Mouse (Mus musculus): Measurements from ENCODE around the gene Ppp2r5b. TPM values are rescaled to one million over a fixed set of nuclear protein-coding genes. Genes with fewer than 3 reads are reported as not detected.
A peak's percentile ranks its signal among the peaks of the same experiment; 100 is the strongest.

Ppp2r5b gene
- polyA plus RNA-seq, 1 experiment, result 25.3 TPM

- TF ChIP-seq FOSL1 (IDR thresholded peaks at IDR 0.05; ENCODE audit: insufficient read depth, low read length, poor library complexity, severe bottlenecking), result no peak
- no peak for TF ChIP-seq MYOG (IDR thresholded peaks at IDR 0.05; ENCODE audit: control insufficient read depth, extremely low read depth, insufficient read length)
- no peak for TF ChIP-seq USF1 (IDR thresholded peaks at IDR 0.05; ENCODE audit: low read depth)
- no peak for TF ChIP-seq MYOD1 (IDR thresholded peaks at IDR 0.05; ENCODE audit: control insufficient read depth, insufficient read length, low read depth)
- no peak for TF ChIP-seq MAX (IDR thresholded peaks at IDR 0.05)
- TF ChIP-seq CEBPB (IDR thresholded peaks at IDR 0.05; ENCODE audit: low read depth), result no peak
- TF ChIP-seq CTCF (IDR thresholded peaks at IDR 0.05; ENCODE audit: control insufficient read depth, insufficient read depth, insufficient read length), result no peak
- H3K27me3 ChIP-seq (ENCODE audit: control insufficient read depth, insufficient read depth, insufficient read length), result no peaks in the 10 kb centered on the region
- no peak overlapping the region for H3K4me3 ChIP-seq (ENCODE audit: insufficient read depth, poor library complexity, severe bottlenecking)
- no peak overlapping the region for H3ac ChIP-seq (ENCODE audit: control insufficient read depth, insufficient read length, low read depth)
- peaks cover 70% of the 10 kb centered on the region for H3K79me3 ChIP-seq (ENCODE audit: low read depth)
- H3K79me2 ChIP-seq (ENCODE audit: control insufficient read depth, insufficient read depth), result peaks cover 94% of the 10 kb centered on the region
- peaks cover 65% of the 10 kb centered on the region for H3K36me3 ChIP-seq (ENCODE audit: control insufficient read depth, insufficient read depth)
Measured at GRCm38 (mm10) chr19:6280554-6280953, 44.9 kb upstream of the Ppp2r5b start.

- Histone ChIP-seq H3K27me3 (ENCODE audit: control insufficient read depth, insufficient read depth, insufficient read length) (no peaks in the 10 kb centered on the region), H3K36me3 (ENCODE audit: control insufficient read depth, insufficient read depth) (peaks cover 56% of the 10 kb centered on the region), H3K4me3 (ENCODE audit: insufficient read depth, poor library complexity, severe bottlenecking) (no peak overlapping the region), H3K79me2 (ENCODE audit: control insufficient read depth, insufficient read depth) (peaks cover 85% of the 10 kb centered on the region), H3K79me3 (ENCODE audit: low read depth) (peaks cover 64% of the 10 kb centered on the region), H3ac (ENCODE audit: control insufficient read depth, insufficient read length, low read depth) (no peak overlapping the region)
- TF ChIP-seq MAX (IDR thresholded peaks at IDR 0.05) (no peak), CTCF (IDR thresholded peaks at IDR 0.05; ENCODE audit: control insufficient read depth, insufficient read depth, insufficient read length) (no peak), MYOD1 (IDR thresholded peaks at IDR 0.05; ENCODE audit: control insufficient read depth, insufficient read length, low read depth) (no peak), CEBPB (IDR thresholded peaks at IDR 0.05; ENCODE audit: low read depth) (no peak), FOSL1 (IDR thresholded peaks at IDR 0.05; ENCODE audit: insufficient read depth, low read length, poor library complexity, severe bottlenecking) (no peak), USF1 (IDR thresholded peaks at IDR 0.05; ENCODE audit: low read depth) (no peak), MYOG (IDR thresholded peaks at IDR 0.05; ENCODE audit: control insufficient read depth, extremely low read depth, insufficient read length) (no peak)
Measured at GRCm38 (mm10) chr19:6279481-6280144, 43.9 kb upstream of the Ppp2r5b start.

GRCm38 (mm10) chr19:6278439-6279073, 42.9 kb upstream of the Ppp2r5b start:
- Histone ChIP-seq H3K4me3 (ENCODE audit: insufficient read depth, poor library complexity, severe bottlenecking) (peak overlapping the region; percentile 21), H3K79me3 (ENCODE audit: low read depth) (peaks cover 56% of the 10 kb centered on the region), H3K27me3 (ENCODE audit: control insufficient read depth, insufficient read depth, insufficient read length) (no peaks in the 10 kb centered on the region), H3ac (ENCODE audit: control insufficient read depth, insufficient read length, low read depth) (peak overlapping the region; percentile 70), H3K36me3 (ENCODE audit: control insufficient read depth, insufficient read depth) (peaks cover 47% of the 10 kb centered on the region), H3K79me2 (ENCODE audit: control insufficient read depth, insufficient read depth) (peaks cover 75% of the 10 kb centered on the region)
- no peak for TF ChIP-seq CTCF (IDR thresholded peaks at IDR 0.05; ENCODE audit: control insufficient read depth, insufficient read depth, insufficient read length)
- no peak for TF ChIP-seq MAX (IDR thresholded peaks at IDR 0.05)
- no peak for TF ChIP-seq MYOD1 (IDR thresholded peaks at IDR 0.05; ENCODE audit: control insufficient read depth, insufficient read length, low read depth)
- TF ChIP-seq CEBPB (IDR thresholded peaks at IDR 0.05; ENCODE audit: low read depth), result no peak

- Histone ChIP-seq H3K27me3 (ENCODE audit: control insufficient read depth, insufficient read depth, insufficient read length) (no peaks in the 10 kb centered on the region), H3K4me3 (ENCODE audit: insufficient read depth, poor library complexity, severe bottlenecking) (peak overlapping the region; percentile 92), H3K79me2 (ENCODE audit: control insufficient read depth, insufficient read depth) (peaks cover 68% of the 10 kb centered on the region), H3ac (ENCODE audit: control insufficient read depth, insufficient read length, low read depth) (peak overlapping the region; percentile 82), H3K79me3 (ENCODE audit: low read depth) (peaks cover 53% of the 10 kb centered on the region), H3K36me3 (ENCODE audit: control insufficient read depth, insufficient read depth) (peaks cover 40% of the 10 kb centered on the region)
- TF ChIP-seq MAX (IDR thresholded peaks at IDR 0.05), result peak; percentile 33
- no peak for TF ChIP-seq USF1 (IDR thresholded peaks at IDR 0.05; ENCODE audit: low read depth)
Measured at GRCm38 (mm10) chr19:6277661-6278438, 42.2 kb upstream of the Ppp2r5b start.

GRCm38 (mm10) chr19:6276426-6277421, 41.1 kb upstream of the Ppp2r5b start, which contains the start of gene Ehd1:
Ehd1 (plus strand) TSS chr19:6276725.
- H3K36me3 ChIP-seq (ENCODE audit: control insufficient read depth, insufficient read depth), result peaks cover 29% of the 10 kb centered on the region
- no peaks in the 10 kb centered on the region for H3K27me3 ChIP-seq (ENCODE audit: control insufficient read depth, insufficient read depth, insufficient read length)
- peaks cover 43% of the 10 kb centered on the region for H3K79me3 ChIP-seq (ENCODE audit: low read depth)
- TF ChIP-seq MAX (IDR thresholded peaks at IDR 0.05), result peak; percentile 95
- TF ChIP-seq MYOG (IDR thresholded peaks at IDR 0.05; ENCODE audit: control insufficient read depth, extremely low read depth, insufficient read length), result no peak
- TF ChIP-seq CTCF (IDR thresholded peaks at IDR 0.05; ENCODE audit: control insufficient read depth, insufficient read depth, insufficient read length), result peak; percentile 95
- peak within 1 kb of the TSS; percentile 92 for H3K4me3 ChIP-seq (ENCODE audit: insufficient read depth, poor library complexity, severe bottlenecking)
- peaks cover 57% of the 10 kb centered on the region for H3K79me2 ChIP-seq (ENCODE audit: control insufficient read depth, insufficient read depth)
- peak within 1 kb of the TSS; percentile 82 for H3ac ChIP-seq (ENCODE audit: control insufficient read depth, insufficient read length, low read depth)

Measured in C2C12 (cell line).